Mouse (Mus musculus): Measurements from ENCODE around the gene Mfap5.

DNA sequence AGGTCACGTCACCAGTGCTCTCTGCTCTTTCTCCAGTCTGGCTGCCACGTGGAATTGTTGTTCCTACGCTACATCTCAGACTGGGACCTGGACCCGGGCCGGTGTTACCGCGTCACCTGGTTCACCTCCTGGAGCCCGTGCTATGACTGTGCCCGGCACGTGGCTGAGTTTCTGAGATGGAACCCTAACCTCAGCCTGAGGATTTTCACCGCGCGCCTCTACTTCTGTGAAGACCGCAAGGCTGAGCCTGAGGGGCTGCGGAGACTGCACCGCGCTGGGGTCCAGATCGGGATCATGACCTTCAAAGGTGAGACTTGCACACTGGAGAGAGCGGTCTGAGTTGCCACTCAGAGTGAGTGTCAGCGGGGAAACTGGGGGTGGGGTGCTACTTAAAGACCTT lies 55.4 kb downstream of the Mfap5 start:
- no peak for TF ChIP-seq CTCF (IDR thresholded peaks at IDR 0.05; ENCODE audit: borderline replicate concordance, extremely low read depth, insufficient read depth, insufficient read length)
- TF ChIP-seq POLR2A (IDR thresholded peaks at IDR 0.05; ENCODE audit: borderline replicate concordance, extremely low read depth, insufficient read depth, insufficient read length, poor library complexity, severe bottlenecking) = no peak

All from brain, embryonic 14.5 days (tissue).